Mouse (Mus musculus) layer of hippocampus, postnatal 36 days (tissue): ENCODE measurements around the gene Gm47985. TPM values are rescaled to one million over a fixed set of nuclear protein-coding genes. Genes with fewer than 3 reads are reported as not detected.

Experiments used
- DNase-seq, 2 experiments: peaks; one replicate each; pipeline ENCODE4 v3.0.0; 2022
- total RNA-seq, 2 experiments: library from RNA; stranded (reverse); gene quantifications; 2 replicates each; pipeline ENCODE4 v1.2.3; 2021

Gm47985 gene
- total RNA-seq, 2 experiments from 2014 or later = not detected

DNA sequence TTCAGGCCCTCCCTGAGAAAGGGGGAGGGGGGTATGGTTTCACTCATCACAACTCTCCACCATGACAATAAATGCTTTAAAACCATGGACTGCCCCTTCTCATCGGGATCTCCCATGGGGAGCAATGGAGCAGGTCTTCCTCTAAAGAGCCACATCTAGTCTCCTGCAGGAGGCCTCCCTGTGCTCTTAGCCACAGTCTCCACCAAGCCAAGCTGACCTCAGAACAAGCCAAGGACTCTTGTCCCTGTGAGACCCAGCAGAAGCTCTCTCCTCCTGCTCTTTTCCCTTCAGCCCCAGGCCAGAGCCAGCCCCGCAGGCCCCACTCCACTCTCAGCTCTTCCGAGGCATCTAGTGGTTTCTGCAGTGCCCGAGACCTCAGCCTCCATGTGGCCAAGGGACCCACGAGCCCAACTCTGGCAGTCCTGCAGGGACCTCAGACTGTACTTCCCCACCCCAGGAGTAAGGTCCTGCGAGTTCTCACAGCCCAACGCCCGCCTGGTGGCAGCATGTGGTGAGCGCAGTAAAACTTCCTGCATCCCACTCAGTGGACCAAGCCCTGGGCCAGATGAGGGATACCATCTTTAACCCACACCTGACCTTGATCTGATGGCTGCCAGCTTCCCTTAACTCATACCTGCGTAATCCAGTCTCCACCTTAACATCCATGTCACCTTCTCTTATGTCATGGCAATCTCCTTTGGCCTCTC, 40.4 kb downstream of the Gm47985 start:
- no peak for DNase-seq

DNA sequence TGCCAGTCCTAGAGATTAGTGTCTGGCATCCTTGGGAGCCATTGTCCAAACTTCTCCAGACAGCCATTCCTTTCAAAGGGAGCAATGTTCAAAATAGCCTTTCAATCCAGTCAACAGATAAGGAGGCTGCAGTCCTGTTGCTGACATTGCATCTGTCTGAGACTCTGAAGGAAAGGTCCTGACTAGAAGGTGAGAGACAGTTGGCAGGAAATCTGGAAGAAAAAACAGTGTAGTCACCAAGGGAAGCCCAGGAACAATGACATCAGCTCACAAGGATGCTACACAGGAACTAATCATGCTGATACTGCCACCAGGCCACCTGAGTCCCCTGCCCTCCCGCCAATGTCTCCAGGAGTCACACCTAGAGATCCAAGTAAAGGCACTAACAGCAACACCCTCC, 41.0 kb downstream of the Gm47985 start:
- no peak for DNase-seq

DNA sequence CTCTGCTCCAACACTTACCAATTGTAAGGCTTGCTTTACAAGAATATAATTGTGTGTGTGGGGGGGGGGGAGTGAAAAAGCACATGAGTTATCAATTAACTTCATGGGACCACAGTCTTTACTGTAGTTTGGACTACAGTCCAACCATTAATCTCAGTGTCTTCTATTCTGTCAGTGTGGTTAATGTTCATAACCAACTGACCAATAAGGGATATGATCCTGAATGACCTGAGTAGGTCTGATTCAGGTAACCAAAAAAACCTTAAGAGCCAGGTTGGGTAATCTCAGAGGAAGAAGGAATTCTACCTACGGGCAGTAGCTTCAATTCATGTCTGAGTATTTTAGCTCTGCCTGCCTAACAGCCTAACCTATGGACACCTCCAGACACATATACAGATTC, 42.2 kb downstream of the Gm47985 start:
- DNase-seq = no peak

DNA sequence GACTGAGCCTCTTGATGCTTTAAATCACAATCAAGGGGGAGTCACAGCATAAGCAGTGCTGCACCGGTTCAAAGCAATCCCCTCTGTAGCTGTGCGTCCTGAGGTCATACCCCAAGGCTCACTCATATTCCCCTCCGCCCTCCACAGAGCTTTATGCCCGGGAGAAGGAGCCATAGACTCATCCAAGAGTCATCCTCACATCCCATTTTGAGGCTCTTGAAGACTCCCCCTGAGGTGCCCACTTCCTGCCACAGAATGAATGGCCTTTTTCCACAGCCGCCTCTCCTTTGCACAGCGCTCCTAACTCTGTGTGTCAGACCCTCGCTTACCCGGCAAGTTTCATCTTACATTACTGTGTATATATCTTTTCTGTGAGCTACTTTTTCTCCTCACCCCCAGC, 45.2 kb downstream of the Gm47985 start:
- no peak for DNase-seq

DNA sequence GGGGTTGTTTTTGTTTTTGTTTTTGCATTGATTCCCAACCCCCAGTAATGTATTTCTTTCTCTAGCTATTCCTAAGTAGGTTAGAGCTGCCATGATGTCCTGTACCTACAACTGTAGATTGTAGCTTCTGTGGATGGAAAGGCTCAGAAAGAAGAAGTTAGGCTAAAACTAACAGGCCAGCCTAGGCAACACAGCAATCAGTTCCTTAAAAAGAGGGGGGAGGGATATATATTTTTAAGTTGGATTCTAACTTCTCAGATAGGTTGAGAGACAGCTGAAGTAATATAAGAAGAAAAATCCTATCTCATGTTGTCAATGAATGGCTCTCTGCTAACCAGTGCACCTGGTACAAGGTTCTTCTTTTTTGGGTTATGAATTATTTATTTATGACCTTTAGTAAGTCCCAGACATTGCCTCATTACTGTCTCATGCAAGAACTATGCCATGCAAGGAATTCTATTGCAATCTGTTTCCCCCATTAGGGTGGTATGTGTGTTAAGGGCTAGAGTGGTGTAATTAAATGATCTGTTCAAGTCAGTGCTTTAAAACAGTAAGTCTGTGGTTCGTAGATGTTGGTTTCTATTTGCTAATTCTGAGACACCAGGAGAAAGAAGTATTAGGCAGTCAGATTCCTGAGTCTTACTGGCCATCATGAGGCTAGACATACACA, 46.1 kb downstream of the Gm47985 start:
- DNase-seq = no peak

DNA sequence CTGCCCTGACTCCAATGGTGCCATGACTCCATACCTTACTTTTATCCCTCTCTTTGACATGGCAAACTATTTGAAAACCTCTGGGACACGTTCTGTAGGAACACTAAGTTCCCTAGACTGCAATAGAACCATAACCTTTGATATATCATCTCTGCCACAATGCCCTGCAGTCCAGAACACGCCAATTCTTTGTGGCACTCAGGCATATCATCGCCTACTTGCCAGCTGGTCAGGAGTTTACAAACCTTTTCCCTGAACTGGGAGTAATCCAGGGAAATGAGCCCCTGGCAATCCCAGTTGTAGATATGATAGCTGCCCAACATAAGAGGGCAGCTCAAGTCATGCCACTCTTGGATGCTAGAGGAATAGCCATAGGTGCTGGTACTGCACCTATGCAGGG, 50.0 kb downstream of the Gm47985 start:
- DNase-seq = no peak

DNA sequence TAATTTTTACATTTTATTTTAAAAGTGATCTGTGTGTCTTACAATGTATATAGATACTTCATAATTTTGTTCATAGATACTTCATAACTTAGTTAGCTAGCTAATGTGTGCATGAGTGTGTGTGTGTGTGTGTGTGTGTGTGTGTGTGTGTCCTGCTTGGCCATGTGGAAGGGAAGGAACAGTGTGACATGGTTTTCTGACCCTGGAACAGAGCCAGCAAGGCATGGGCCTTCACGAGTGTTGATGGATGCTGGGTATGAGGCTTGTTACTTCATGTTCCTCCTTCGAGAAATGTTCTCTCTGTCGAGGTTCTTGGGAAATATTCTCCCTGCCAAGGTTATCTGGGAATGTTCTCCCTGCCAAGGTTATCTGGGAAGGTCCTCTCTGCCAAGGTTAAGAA, 51.4 kb downstream of the Gm47985 start:
- DNase-seq = no peak

Other genes with a start within 250 kb of the Gm47985 start
- gene Hmcn1, start 189.1 kb upstream of the Gm47985 start, total RNA-seq = 1 to 10 TPM; 2.2 to 4.2 TPM
- gene Gm8947, start 9.8 kb downstream of the Gm47985 start, total RNA-seq = not detected
- not detected for gene Gm47995, start 15.9 kb downstream of the Gm47985 start, total RNA-seq
- not detected for gene 3110040M04Rik, start 21.6 kb downstream of the Gm47985 start, total RNA-seq
- gene Gm47996, start 27.6 kb downstream of the Gm47985 start, total RNA-seq = not detected
- 10 to 100 TPM; 97.7 to 99.2 TPM for gene Ivns1abp, start 161.9 kb downstream of the Gm47985 start, total RNA-seq
- gene Swt1, start 245.9 kb downstream of the Gm47985 start, total RNA-seq = 10 to 100 TPM; 15.0 to 17.2 TPM
- gene Trmt1l, start 246.0 kb downstream of the Gm47985 start, total RNA-seq = 10 to 100 TPM; 36.1 to 36.5 TPM